Mouse (Mus musculus) ES-E14 (cell line): Measurements from ENCODE around the gene Rhob.

ENCODE experiments used
- MAFK ChIP-seq: IDR thresholded peaks from 2 replicates; pipeline ENCODE4 v1.6.1; 2014; ENCODE audit warnings: mild to moderate bottlenecking, low read depth, low read length, inconsistent platforms; ENCODE audit not compliant: insufficient read depth
- ZC3H11A ChIP-seq: IDR thresholded peaks from 2 replicates; pipeline ENCODE4 v1.6.1; 2012; ENCODE audit warnings: low read depth, mild to moderate bottlenecking, inconsistent platforms, low read length, borderline replicate concordance
- ZNF384 ChIP-seq: IDR thresholded peaks from 2 replicates; pipeline ENCODE4 v1.6.1; 2012; ENCODE audit warnings: low read depth, low read length, inconsistent platforms

DNA sequence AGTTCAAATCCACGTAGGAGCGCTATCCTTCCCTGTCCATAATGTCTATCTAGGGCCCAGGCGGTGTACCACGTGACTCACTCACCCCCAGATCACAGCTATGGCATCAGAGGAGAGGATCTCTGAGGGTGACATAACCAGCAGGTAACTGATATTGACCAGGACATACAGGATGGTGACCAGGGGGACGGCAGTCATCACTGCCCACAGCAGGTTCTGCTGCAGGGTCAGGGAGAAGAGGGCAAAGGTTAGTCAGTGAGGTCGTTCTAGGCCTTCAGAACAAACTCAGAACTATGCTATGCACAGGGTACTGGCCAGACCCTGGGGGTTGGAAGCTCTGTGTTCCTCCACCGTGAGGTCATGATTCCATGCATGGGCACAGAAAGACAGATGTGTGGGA is 35.8 kb upstream of the Rhob start:
- no peak for TF ChIP-seq ZC3H11A
- no peak for TF ChIP-seq MAFK
- no peak for TF ChIP-seq ZNF384
